Mouse (Mus musculus) E14TG2a.4 (cell line): ENCODE results near the gene Gtpbp2.

Experiments used
- H3K27me3 ChIP-seq: 2 replicates; pipeline ENCODE4 v1.6.1; 2014; ENCODE audit warnings: low read length, control low read depth; ENCODE audit not compliant: insufficient read depth
- H3K36me3 ChIP-seq: 2 replicates; pipeline ENCODE4 v1.6.1; 2014; ENCODE audit warnings: low read length, control low read depth; ENCODE audit not compliant: insufficient read depth
- H3K4me1 ChIP-seq: replicated peaks from 2 replicates; pipeline ENCODE4 v1.6.1; 2014; ENCODE audit warnings: low read depth, low read length, control low read depth
- H3K4me3 ChIP-seq: replicated peaks from 2 replicates; pipeline ENCODE4 v1.5.1; 2014; ENCODE audit warnings: mild to moderate bottlenecking, low read length
- H3K9me3 ChIP-seq: 2 replicates; pipeline ENCODE4 v1.6.1; 2014; ENCODE audit warnings: low read length, control low read depth
- CTCF ChIP-seq: conservative IDR thresholded peaks from 2 replicates; pipeline ENCODE4 v1.5.1; 2014; ENCODE audit warnings: low read length
- NANOG ChIP-seq: IDR thresholded peaks from 2 replicates; pipeline ENCODE4 v1.6.1; 2014; ENCODE audit warnings: borderline replicate concordance, low read length, mixed read lengths
- POU5F1 ChIP-seq: IDR thresholded peaks from 2 replicates; pipeline ENCODE4 v1.6.1; 2014; ENCODE audit warnings: low read length, borderline replicate concordance

The Gtpbp2 gene

DNA sequence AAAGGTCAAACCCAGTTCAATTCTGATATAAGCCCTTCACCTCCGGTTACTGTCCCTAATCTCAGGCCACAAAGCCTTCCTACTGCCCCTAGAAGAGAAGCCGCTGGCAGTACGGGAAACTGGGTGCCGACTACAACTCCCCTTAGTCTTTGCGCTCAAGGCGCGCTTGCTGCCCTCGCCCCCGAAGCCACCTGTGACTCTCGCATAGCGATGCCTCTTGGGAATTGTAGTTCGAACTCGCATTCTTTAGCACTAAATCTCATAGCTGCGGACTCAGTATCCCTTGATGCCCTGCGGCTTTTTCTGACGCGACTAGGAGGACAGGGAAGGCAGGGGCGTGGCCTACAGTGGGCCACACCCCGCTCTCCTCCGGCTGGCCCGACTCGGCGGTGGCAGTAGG lies at the start of gene Gtpbp2:
Gene Gtpbp2 (plus strand): TSS at position 347 of the 400 bp plus-strand sequence.
- Histone ChIP-seq H3K4me3 (peak within 1 kb of the TSS; percentile 92), H3K36me3 (peaks cover 22% of the 10 kb centered on the region), H3K9me3 (no peaks in the 10 kb centered on the region), H3K27me3 (no peaks in the 10 kb centered on the region), H3K4me1 (peaks cover 62% of the 10 kb centered on the region)
- TF ChIP-seq CTCF (no peak), NANOG (no peak), POU5F1 (no peak)

DNA sequence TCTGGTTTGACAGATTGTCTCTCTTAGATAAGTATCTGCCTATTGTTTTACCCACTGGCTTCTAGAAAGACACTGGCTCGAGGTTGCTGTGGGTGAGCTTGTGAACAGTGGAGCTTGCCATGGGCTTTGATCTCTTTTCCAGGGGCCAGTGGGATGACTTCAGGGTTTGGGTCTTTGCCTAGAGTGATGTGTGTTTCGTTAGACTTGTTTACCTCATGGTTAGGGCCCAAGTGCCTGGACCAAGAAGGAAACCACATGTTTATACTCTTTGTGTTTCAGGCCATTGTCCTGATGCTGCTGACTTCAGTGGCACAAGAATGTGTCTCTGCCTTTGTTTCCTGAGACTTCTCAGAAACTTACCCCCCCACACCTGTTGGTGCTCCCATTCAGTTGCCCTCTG lies 45.3 kb upstream of the Gtpbp2 start:
- no peak for TF ChIP-seq NANOG
- no peak for TF ChIP-seq CTCF
- no peak for TF ChIP-seq POU5F1
- peaks cover 30% of the 10 kb centered on the region for H3K4me1 ChIP-seq
- no peak overlapping the region for H3K4me3 ChIP-seq
- H3K9me3 ChIP-seq: peaks cover 14% of the 10 kb centered on the region
- H3K36me3 ChIP-seq: peaks cover 80% of the 10 kb centered on the region
- no peaks in the 10 kb centered on the region for H3K27me3 ChIP-seq

DNA sequence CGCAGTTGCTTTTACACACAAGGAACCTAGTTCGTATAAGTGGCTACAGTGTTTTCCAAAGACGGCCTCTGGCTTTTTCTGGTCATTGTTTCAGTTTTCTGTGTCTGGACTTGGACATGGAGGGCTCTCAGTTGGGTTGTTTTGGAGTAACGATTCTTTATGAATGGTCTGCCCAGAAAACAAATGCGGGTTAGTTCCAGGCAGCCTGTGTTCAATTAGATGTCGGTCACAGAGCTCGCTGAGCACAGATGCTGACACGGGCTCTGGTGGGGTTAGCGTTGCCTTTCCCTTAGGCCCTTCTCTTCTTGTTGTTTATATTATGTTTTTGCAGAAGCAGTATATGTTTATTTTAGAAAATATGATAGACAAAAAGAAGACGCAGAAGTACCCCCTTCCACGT lies 44.7 kb upstream of the Gtpbp2 start:
- H3K4me3 ChIP-seq: no peak overlapping the region
- TF ChIP-seq CTCF: no peak
- TF ChIP-seq NANOG: no peak
- TF ChIP-seq POU5F1: no peak
- H3K27me3 ChIP-seq: no peaks in the 10 kb centered on the region
- peaks cover 30% of the 10 kb centered on the region for H3K4me1 ChIP-seq
- peaks cover 82% of the 10 kb centered on the region for H3K36me3 ChIP-seq
- H3K9me3 ChIP-seq: peaks cover 14% of the 10 kb centered on the region

DNA sequence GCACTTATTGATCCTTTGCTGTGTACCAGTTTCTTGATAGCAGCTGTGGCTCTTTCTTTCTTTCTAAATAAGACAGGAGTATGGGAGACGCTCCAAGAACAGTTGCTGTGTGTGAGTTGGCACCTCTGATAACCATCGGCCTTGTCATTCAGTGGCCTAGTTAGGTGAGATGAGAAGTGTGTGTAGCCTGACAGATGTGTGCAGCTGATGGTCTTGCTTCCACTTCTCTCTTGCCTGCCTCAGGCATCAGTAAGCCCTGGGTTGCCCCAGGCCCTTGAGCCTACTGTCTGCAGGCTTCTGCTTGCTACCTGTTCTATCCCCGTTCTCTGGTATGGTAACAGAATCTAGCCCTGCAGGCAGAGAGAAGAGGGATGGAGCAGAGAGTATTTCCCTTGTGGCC lies 44.0 kb upstream of the Gtpbp2 start:
- Histone ChIP-seq H3K4me1 (peaks cover 24% of the 10 kb centered on the region), H3K36me3 (peaks cover 86% of the 10 kb centered on the region), H3K4me3 (no peak overlapping the region), H3K27me3 (no peaks in the 10 kb centered on the region), H3K9me3 (peaks cover 14% of the 10 kb centered on the region)
- TF ChIP-seq POU5F1 (no peak), CTCF (no peak)

DNA sequence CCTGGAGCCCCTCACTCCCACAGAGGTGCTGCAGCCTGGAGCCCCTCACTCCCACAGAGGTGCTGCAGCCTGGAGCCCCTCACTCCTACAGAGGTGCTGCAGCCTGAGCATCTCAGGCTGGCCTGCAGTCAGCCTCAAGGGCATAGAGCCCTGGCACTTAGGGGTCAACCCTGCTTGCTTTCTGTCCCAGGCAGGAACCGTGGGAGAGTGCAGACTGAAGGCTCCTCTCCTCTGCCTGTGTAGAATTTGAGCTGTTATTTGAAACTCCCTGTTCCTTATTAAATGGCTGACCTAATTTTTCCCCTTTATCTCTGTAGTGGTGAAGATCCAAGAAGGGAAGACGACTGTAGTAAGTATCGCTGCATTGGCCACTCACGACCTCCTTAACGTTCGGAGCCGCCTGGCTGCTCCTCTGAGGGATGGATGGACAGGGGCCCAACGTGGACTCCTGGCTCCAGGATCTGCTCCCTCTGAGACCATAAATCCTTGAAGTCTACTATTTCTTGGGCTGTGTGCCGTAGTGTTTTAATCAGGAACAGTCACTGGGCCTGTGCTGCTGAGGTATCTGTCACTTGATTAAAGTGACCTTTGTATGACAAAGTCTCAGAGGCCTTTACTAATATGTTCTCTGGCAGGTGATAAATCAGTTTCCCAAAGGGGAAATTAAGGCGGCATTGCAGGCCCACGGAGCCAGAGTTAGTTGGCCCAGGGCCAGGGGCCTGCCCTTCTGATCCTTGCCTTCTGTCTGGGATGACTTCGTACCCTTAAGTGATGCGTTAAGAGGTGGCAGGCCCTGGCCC lies 43.0 kb upstream of the Gtpbp2 start:
- H3K9me3 ChIP-seq: peaks cover 14% of the 10 kb centered on the region

DNA sequence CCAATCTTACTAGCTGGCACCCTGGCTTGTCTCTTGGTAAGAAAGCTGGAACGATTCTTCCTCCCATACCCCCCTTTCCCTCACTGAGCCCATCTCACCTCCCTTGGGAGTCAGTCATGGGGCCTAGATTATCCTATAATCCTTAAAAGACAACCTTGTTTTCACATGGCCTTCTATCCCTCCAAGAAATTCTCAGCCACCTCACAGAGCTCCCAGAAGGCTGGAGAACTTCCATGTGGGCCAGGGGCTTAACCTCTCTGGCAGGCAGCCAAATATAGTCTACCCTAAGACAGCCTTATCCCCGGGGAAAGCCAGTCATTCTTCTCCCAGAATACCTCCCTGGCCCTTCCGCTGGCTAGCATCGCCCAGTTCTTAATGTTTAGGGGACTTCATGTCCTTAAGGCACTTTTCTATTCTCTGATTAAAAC lies 42.4 kb upstream of the Gtpbp2 start:
- TF ChIP-seq CTCF (no peak), NANOG (no peak), POU5F1 (no peak)
- peaks cover 20% of the 10 kb centered on the region for H3K4me1 ChIP-seq
- peaks cover 92% of the 10 kb centered on the region for H3K36me3 ChIP-seq
- H3K27me3 ChIP-seq: no peaks in the 10 kb centered on the region
- H3K9me3 ChIP-seq: peaks cover 14% of the 10 kb centered on the region
- H3K4me3 ChIP-seq: no peak overlapping the region

More for the DNA sequence above, 43.0 kb upstream of the Gtpbp2 start:
- H3K27me3 ChIP-seq: no peaks in the 10 kb centered on the region
- H3K4me1 ChIP-seq: peaks cover 23% of the 10 kb centered on the region
- H3K4me3 ChIP-seq: no peak overlapping the region
- peaks cover 92% of the 10 kb centered on the region for H3K36me3 ChIP-seq
- TF ChIP-seq POU5F1 (no peak), NANOG (no peak)

DNA sequence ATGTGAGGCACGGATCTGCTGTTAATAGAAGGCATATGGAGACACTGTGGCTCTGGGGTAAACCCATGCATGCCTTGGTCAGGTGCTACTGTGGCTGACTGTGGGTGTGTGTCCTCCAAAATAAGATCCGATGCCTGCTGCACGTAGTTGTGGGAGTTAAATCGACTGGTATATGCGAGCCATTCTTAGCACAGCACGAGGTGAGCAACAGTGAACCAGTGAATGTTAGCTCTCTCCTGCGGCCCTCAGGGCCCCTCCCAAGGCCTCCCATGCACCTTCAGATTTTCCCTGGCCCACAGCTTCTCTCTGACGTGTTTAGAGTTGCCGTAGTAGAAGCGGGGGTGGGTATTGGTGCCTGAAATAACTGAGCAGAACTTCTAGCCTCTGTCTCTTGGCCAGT lies 41.2 kb upstream of the Gtpbp2 start:
- no peaks in the 10 kb centered on the region for H3K27me3 ChIP-seq
- H3K4me1 ChIP-seq: peaks cover 8% of the 10 kb centered on the region
- TF ChIP-seq POU5F1 (no peak), CTCF (no peak), NANOG (no peak)
- peaks cover 92% of the 10 kb centered on the region for H3K36me3 ChIP-seq
- peaks cover 14% of the 10 kb centered on the region for H3K9me3 ChIP-seq
- no peak overlapping the region for H3K4me3 ChIP-seq

DNA sequence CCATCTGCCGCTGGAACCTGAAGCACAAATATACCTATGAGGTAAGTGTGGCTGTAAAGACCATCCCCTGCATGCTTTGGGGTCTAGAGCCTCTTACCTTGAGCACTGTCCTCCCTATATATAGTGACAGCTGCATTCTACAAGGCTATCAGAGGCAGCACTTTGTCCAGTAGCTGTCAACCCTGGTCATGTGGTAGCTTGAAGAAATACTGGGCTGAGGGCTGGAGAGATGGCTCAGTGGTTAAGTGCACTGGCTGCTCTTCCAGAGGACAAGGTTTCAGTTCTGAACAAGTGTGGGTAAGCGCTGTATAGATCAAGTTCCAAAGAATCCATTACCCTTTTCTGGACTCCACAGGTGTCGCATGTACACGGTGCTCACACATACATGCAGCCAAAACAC lies 38.0 kb upstream of the Gtpbp2 start:
- H3K4me3 ChIP-seq: no peak overlapping the region
- no peaks in the 10 kb centered on the region for H3K27me3 ChIP-seq
- H3K4me1 ChIP-seq: peaks cover 18% of the 10 kb centered on the region
- TF ChIP-seq NANOG: no peak
- peaks cover 92% of the 10 kb centered on the region for H3K36me3 ChIP-seq
- peaks cover 3% of the 10 kb centered on the region for H3K9me3 ChIP-seq

DNA sequence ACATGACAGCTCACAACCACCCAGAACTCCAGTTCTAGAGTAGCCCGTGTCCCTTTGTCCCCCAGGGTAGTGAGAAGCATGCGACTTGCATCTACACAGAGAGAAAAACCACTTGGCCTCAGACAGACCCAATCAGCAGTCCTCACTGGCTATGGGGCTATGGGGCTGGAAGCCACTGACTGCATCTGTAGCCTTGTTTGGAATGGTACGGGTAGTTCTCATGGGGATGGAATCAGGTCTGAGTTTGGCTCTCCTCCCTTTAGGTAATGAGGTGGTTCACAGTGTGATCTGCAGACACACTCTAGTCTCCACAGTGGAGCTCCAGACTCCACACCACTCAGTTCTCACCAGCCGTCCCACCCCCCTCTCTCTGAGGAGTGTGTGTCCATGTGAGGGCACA lies 37.5 kb upstream of the Gtpbp2 start:
- Histone ChIP-seq H3K36me3 (peaks cover 92% of the 10 kb centered on the region), H3K9me3 (no peaks in the 10 kb centered on the region), H3K27me3 (no peaks in the 10 kb centered on the region), H3K4me1 (peaks cover 23% of the 10 kb centered on the region), H3K4me3 (no peak overlapping the region)
- no peak for TF ChIP-seq NANOG
- TF ChIP-seq CTCF: no peak
- TF ChIP-seq POU5F1: no peak
